7 mouse cellular contexts compared by ENCODE assay signal in genomic region chr7:109115488-109115887, GRCm38 (mm10). TPM values are rescaled to one million over a fixed set of nuclear protein-coding genes. Genes with fewer than 3 reads are reported as not detected.
DNase-seq lines count a peak whose midpoint lies in the region; ATAC-seq and TF ChIP-seq lines count a peak whose summit lies in the region.
"Not testable (repeated sequence)": the region's sequence is repeated elsewhere in the genome, so short reads cannot be mapped to it uniquely, and the experiment has no call there.

No protein-coding gene starts in this region.

- H3K36me3 ChIP-seq in embryonic facial prominence, embryonic 11.5 days (replicated peaks; ENCODE audit: control insufficient read depth, insufficient read depth, low read depth, low read length); forebrain, embryonic 13.5 days (ENCODE audit: poor library complexity, severe bottlenecking); heart, embryonic 12.5 days; hindbrain, embryonic 16.5 days (ENCODE audit: control insufficient read depth, insufficient read depth, low read length); liver, embryonic 14.5 days (replicated peaks; ENCODE audit: control insufficient read depth, insufficient read depth, low read depth); midbrain, embryonic 11.5 days (ENCODE audit: control insufficient read depth, insufficient read depth, low read length); neural tube, embryonic 12.5 days: not testable (repeated sequence)

- H3K27me3 ChIP-seq in embryonic facial prominence, embryonic 11.5 days (ENCODE audit: control insufficient read depth, insufficient read depth, low read length); heart, embryonic 12.5 days (replicated peaks); hindbrain, embryonic 16.5 days (replicated peaks; ENCODE audit: control insufficient read depth, insufficient read depth, low read length); liver, embryonic 14.5 days (ENCODE audit: control insufficient read depth, insufficient read depth, low read length); midbrain, embryonic 11.5 days (ENCODE audit: control insufficient read depth, insufficient read depth, low read length); neural tube, embryonic 12.5 days (replicated peaks): not testable (repeated sequence)
- peaks cover 41% of the 10 kb centered on the region for H3K27me3 ChIP-seq in forebrain, embryonic 13.5 days

- H3K9me3 ChIP-seq in embryonic facial prominence, embryonic 11.5 days (replicated peaks; ENCODE audit: control insufficient read depth, low read length); forebrain, embryonic 13.5 days (replicated peaks); heart, embryonic 12.5 days (replicated peaks); hindbrain, embryonic 16.5 days (ENCODE audit: control insufficient read depth, low read length); liver, embryonic 14.5 days (ENCODE audit: control insufficient read depth, low read length); midbrain, embryonic 11.5 days (ENCODE audit: control insufficient read depth, low read length); neural tube, embryonic 12.5 days: not testable (repeated sequence)

- DNase-seq in embryonic facial prominence, embryonic 11.5 days (ENCODE audit: low spot score); liver, embryonic 14.5 days (ENCODE audit: low read depth in 3 of 3, low spot score in 3 of 3); midbrain, embryonic 11.5 days (ENCODE audit: low spot score, missing footprints): not testable (repeated sequence)

- not testable (repeated sequence) for H3K9ac ChIP-seq in embryonic facial prominence, embryonic 11.5 days (replicated peaks; ENCODE audit: low read length); forebrain, embryonic 13.5 days; heart, embryonic 12.5 days; hindbrain, embryonic 16.5 days (ENCODE audit: low read depth, low read length); liver, embryonic 14.5 days (replicated peaks); midbrain, embryonic 11.5 days (ENCODE audit: low read length); neural tube, embryonic 12.5 days

- H3K27ac ChIP-seq in embryonic facial prominence, embryonic 11.5 days (replicated peaks; ENCODE audit: low read depth, low read length); neural tube, embryonic 12.5 days: not testable (repeated sequence)
- H3K27ac ChIP-seq in forebrain, embryonic 13.5 days, result peak overlapping the region; percentile 64
- H3K27ac ChIP-seq in heart, embryonic 12.5 days (ENCODE audit: poor library complexity, severe bottlenecking), result peak overlapping the region; percentile 58
- peak overlapping the region; percentile 48; the same call in 1 of the 2 replicates for H3K27ac ChIP-seq in hindbrain, embryonic 16.5 days (ENCODE audit: low read depth, low read length)
- peak overlapping the region; percentile 19 for H3K27ac ChIP-seq in liver, embryonic 14.5 days
- H3K27ac ChIP-seq in midbrain, embryonic 11.5 days (ENCODE audit: low read depth, low read length), result peak overlapping the region; percentile 76

- not testable (repeated sequence) for H3K4me2 ChIP-seq in embryonic facial prominence, embryonic 11.5 days (ENCODE audit: low read depth, low read length); heart, embryonic 12.5 days; hindbrain, embryonic 16.5 days (ENCODE audit: low read length); midbrain, embryonic 11.5 days; neural tube, embryonic 12.5 days (replicated peaks)
- H3K4me2 ChIP-seq in forebrain, embryonic 13.5 days, result peak overlapping the region; percentile 26
- H3K4me2 ChIP-seq in liver, embryonic 14.5 days (ENCODE audit: low read depth), result peak overlapping the region; percentile 4; the same call in 1 of the 2 replicates

- TF ChIP-seq EP300 in liver, embryonic 14.5 days (IDR thresholded peaks at IDR 0.05; ENCODE audit: low read depth), result not testable (repeated sequence)

- TF ChIP-seq CTCF in liver, embryonic 14.5 days (IDR thresholded peaks at IDR 0.05; ENCODE audit: low read depth), result not testable (repeated sequence)

- peak; percentile 87 for ATAC-seq in embryonic facial prominence, embryonic 11.5 days (replicated peaks; ENCODE audit: insufficient number of reproducible peaks, low FRiP score, low TSS enrichment, low read depth)
- ATAC-seq in forebrain, embryonic 13.5 days, result peak; percentile 90
- ATAC-seq in heart, embryonic 12.5 days (ENCODE audit: insufficient number of reproducible peaks, low FRiP score), result peak; percentile 60
- ATAC-seq in hindbrain, embryonic 16.5 days, result peak; percentile 80
- peak; percentile 18; the same call in 1 of the 2 replicates for ATAC-seq in liver, embryonic 14.5 days (ENCODE audit: insufficient read depth)
- peak; percentile 91 for ATAC-seq in midbrain, embryonic 11.5 days (ENCODE audit: low FRiP score)
- ATAC-seq in neural tube, embryonic 12.5 days (ENCODE audit: low FRiP score, low read depth), result peak; percentile 83

- not testable (repeated sequence) for H3K4me1 ChIP-seq in embryonic facial prominence, embryonic 11.5 days (ENCODE audit: control insufficient read depth, insufficient read depth, low read length); heart, embryonic 12.5 days (replicated peaks); hindbrain, embryonic 16.5 days (ENCODE audit: control insufficient read depth, insufficient read depth, low read depth, low read length); neural tube, embryonic 12.5 days
- peaks cover 32% of the 10 kb centered on the region for H3K4me1 ChIP-seq in forebrain, embryonic 13.5 days
- H3K4me1 ChIP-seq in liver, embryonic 14.5 days (replicated peaks; ENCODE audit: control insufficient read depth in 2 of 2, insufficient read depth in 2 of 2, low read length in 1 of 2), result peaks cover 52 to 53% of the 10 kb centered on the region in 2 experiments
- H3K4me1 ChIP-seq in midbrain, embryonic 11.5 days (ENCODE audit: control insufficient read depth, insufficient read depth, low read length), result peaks cover 11% of the 10 kb centered on the region

- not testable (repeated sequence) for H3K4me3 ChIP-seq in embryonic facial prominence, embryonic 11.5 days (ENCODE audit: low read depth, low read length); forebrain, embryonic 13.5 days; heart, embryonic 12.5 days; hindbrain, embryonic 16.5 days (ENCODE audit: low read length); liver, embryonic 14.5 days (ENCODE audit: insufficient read depth in 1 of 2, low read depth in 2 of 2, low read length in 2 of 2); midbrain, embryonic 11.5 days (ENCODE audit: low read depth, low read length); neural tube, embryonic 12.5 days

- 57% methylated on average over 1 of the region's 4 CpGs for WGBS in embryonic facial prominence, embryonic 11.5 days
- WGBS in forebrain, embryonic 13.5 days, result 7% methylated on average over 1 of the region's 4 CpGs
- WGBS in heart, embryonic 12.5 days, result 40% methylated on average over 1 of the region's 4 CpGs
- WGBS in hindbrain, embryonic 16.5 days, result 50% methylated on average over 1 of the region's 4 CpGs
- WGBS in liver, embryonic 14.5 days (ENCODE audit: insufficient replicate concordance), result 0% methylated on average over 1 of the region's 4 CpGs
- no CpG with 5 or more reads among the region's 4 CpGs for WGBS in midbrain, embryonic 11.5 days
- 31% methylated on average over 1 of the region's 4 CpGs for WGBS in neural tube, embryonic 12.5 days

RNA-seq across cellular contexts. Expression of gene Ric3, which starts 32.4 kb away (rescaled TPM):
- 6.0 and 7.4 TPM in 2 replicates for polyA plus RNA-seq in embryonic facial prominence, embryonic 11.5 days (2014; fragmentation: Nextera tagmentation; extraction: Ambion mirVana)
- 23.2 and 27.6 TPM in 2 replicates for polyA plus RNA-seq in forebrain, embryonic 13.5 days (2015; fragmentation: Nextera tagmentation; extraction: Ambion mirVana)
- polyA plus RNA-seq in heart, embryonic 12.5 days (2016; fragmentation: Nextera tagmentation; extraction: Ambion mirVana), result 0.94 and 1.5 TPM in 2 replicates
- polyA plus RNA-seq in hindbrain, embryonic 16.5 days (2015; fragmentation: Nextera tagmentation; extraction: Ambion mirVana), result 32.2 and 34.3 TPM in 2 replicates
- polyA plus RNA-seq in liver, embryonic 14.5 days (2012; rRNA removed), result 0.18 and 0.31 TPM in 2 replicates
- polyA plus RNA-seq in liver, embryonic 14.5 days (2014; fragmentation: Nextera tagmentation; extraction: Ambion mirVana), result 0.39 and 0.62 TPM in 2 replicates
- polyA plus RNA-seq in midbrain, embryonic 11.5 days (2014; fragmentation: Nextera tagmentation; extraction: Ambion mirVana), result 21.3 and 22.7 TPM in 2 replicates
- 21.2 and 24.1 TPM in 2 replicates for polyA plus RNA-seq in neural tube, embryonic 12.5 days (2016; fragmentation: Nextera tagmentation; extraction: Ambion mirVana)

RNA-seq across cellular contexts. Expression of gene Lmo1, which starts 59.5 kb away (rescaled TPM):
- polyA plus RNA-seq in embryonic facial prominence, embryonic 11.5 days (2014; fragmentation: Nextera tagmentation; extraction: Ambion mirVana), result 20.6 and 33.4 TPM in 2 replicates
- 36.5 and 50.5 TPM in 2 replicates for polyA plus RNA-seq in forebrain, embryonic 13.5 days (2015; fragmentation: Nextera tagmentation; extraction: Ambion mirVana)
- polyA plus RNA-seq in heart, embryonic 12.5 days (2016; fragmentation: Nextera tagmentation; extraction: Ambion mirVana), result 1.6 and 2.0 TPM in 2 replicates
- 35.6 and 48.0 TPM in 2 replicates for polyA plus RNA-seq in hindbrain, embryonic 16.5 days (2015; fragmentation: Nextera tagmentation; extraction: Ambion mirVana)
- 0.71 and 0.78 TPM in 2 replicates for polyA plus RNA-seq in liver, embryonic 14.5 days (2012; rRNA removed)
- polyA plus RNA-seq in liver, embryonic 14.5 days (2014; fragmentation: Nextera tagmentation; extraction: Ambion mirVana), result 0.75 and 0.96 TPM in 2 replicates
- 117 and 124 TPM in 2 replicates for polyA plus RNA-seq in midbrain, embryonic 11.5 days (2014; fragmentation: Nextera tagmentation; extraction: Ambion mirVana)
- 24.3 and 27.0 TPM in 2 replicates for polyA plus RNA-seq in neural tube, embryonic 12.5 days (2016; fragmentation: Nextera tagmentation; extraction: Ambion mirVana)

Comparison
In these comparisons a context has a peak if more than half of its experiments do, and no peak if none do; other contexts are left out.
1. ATAC-seq: peak in every context shown above with its lines; median percentile 91 in midbrain, embryonic 11.5 days; 90 in forebrain, embryonic 13.5 days; 87 in embryonic facial prominence, embryonic 11.5 days; 83 in neural tube, embryonic 12.5 days; 80 in hindbrain, embryonic 16.5 days; 60 in heart, embryonic 12.5 days; 18 in liver, embryonic 14.5 days.